In the genomic region with DNA sequence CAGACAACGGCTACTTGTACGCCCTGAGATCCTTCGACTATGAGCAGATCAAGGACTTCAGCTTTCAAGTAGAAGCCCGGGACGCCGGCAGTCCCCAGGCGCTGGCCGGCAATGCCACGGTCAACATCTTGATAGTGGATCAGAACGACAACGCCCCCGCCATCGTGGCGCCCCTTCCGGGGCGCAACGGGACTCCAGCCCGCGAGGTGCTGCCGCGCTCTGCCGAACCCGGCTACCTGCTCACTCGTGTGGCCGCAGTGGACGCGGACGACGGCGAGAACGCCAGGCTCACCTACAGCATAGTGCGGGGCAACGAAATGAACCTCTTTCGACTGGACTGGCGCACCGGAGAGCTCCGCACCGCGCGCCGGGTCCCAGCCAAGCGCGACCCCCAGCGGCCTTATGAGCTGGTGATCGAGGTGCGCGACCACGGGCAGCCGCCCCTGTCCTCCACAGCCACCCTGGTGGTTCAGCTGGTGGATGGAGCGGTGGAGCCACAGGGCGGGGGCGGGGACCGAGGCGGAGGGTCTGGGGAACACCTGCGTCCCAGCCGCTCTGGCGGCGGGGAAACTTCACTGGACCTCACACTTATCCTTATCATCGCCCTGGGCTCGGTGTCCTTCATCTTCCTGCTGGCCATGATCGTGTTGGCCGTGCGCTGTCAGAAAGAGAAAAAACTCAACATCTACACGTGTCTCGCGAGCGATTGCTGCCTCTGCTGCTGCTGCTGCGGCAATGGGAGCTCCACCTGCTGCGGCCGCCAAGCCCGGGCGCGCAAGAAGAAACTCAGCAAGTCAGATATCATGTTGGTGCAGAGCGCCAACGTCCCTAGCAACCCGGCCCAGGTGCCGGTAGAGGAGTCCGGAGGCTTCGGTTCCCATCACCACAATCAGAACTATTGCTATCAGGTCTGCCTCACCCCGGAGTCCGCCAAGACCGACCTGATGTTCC, we compare ENCODE assay signal across 9 mouse cellular contexts. TPM values are rescaled to one million over a fixed set of nuclear protein-coding genes. Genes with fewer than 3 reads are reported as not detected.
DNase-seq lines count a peak whose midpoint lies in the region; ATAC-seq and TF ChIP-seq lines count a peak whose summit lies in the region.
"Had no signal": no experiment of that assay in that cellular context is flagged by ENCODE, and none has a peak within 500 bp of the region (broad histone marks: within the 10 kb centered on the region; RNA-seq: fewer than 3 reads in every experiment).

No protein-coding gene starts in this region.

- peak overlapping the region; percentile 59 for H3K4me3 ChIP-seq in forebrain, embryonic 13.5 days
- peak overlapping the region; percentile 81 for H3K4me3 ChIP-seq in left cerebral cortex, adult 2 months
- peak overlapping the region; percentile 62 for H3K4me3 ChIP-seq in midbrain, postnatal 0 days (ENCODE audit: low read depth, low read length)

- intact Hi-C loops in left cerebral cortex, adult 2 months (cut with DNase I) = loop anchor here (5.0 to 10.0 kb wide), 2 partner anchors 36 to 944 kb away; no protein-coding TSS in a partner anchor

- H3K36me3 ChIP-seq in forebrain, embryonic 13.5 days (ENCODE audit: poor library complexity, severe bottlenecking) = no peaks in the 10 kb centered on the region
- 0 out of 2 replicates have a peak, but pooled peaks cover 2% of the 10 kb centered on the region for H3K36me3 ChIP-seq in midbrain, postnatal 0 days (ENCODE audit: insufficient read depth, low read length)

- ATAC-seq in forebrain, embryonic 13.5 days = no peak
- no peak; the same call in 1 of the 2 replicates for ATAC-seq in midbrain, postnatal 0 days (ENCODE audit: low FRiP score)
- ATAC-seq in megakaryocyte-erythroid progenitor cell, adult 5-6 weeks (replicated peaks; ENCODE audit: low FRiP score, low TSS enrichment, poor library complexity, severe bottlenecking) = no peak

- H3K27ac ChIP-seq in forebrain, embryonic 13.5 days = peak overlapping the region; percentile 2; the same call in 1 of the 2 replicates
- H3K27ac ChIP-seq in left cerebral cortex, adult 2 months = peak overlapping the region; percentile 92
- H3K27ac ChIP-seq in midbrain, postnatal 0 days (ENCODE audit: low read depth, low read length) = peak overlapping the region; percentile 90
- H3K27ac ChIP-seq: macrophage had no signal

- DNase-seq in layer of hippocampus, adult 18-20 months (ENCODE audit: low spot score in 2 of 2) = peak; percentile 22 to 53
- DNase-seq in layer of hippocampus, adult 9-10 months (ENCODE audit: low spot score) = no peak
- DNase-seq in cerebellum, postnatal 14 days = peak; percentile 32 to 41
- peak; percentile 55 to 56 for DNase-seq in left cerebral cortex, adult 2 months (ENCODE audit: extremely low spot score in 1 of 2, low spot score in 2 of 2)
- DNase-seq in midbrain, postnatal 0 days (ENCODE audit: low spot score) = peak; percentile 40
- no peak for DNase-seq in urinary bladder, postnatal 4 days (ENCODE audit: low spot score in 2 of 2)

- no peaks in the 10 kb centered on the region for H3K9me3 ChIP-seq in forebrain, embryonic 13.5 days (replicated peaks)
- no peaks in the 10 kb centered on the region for H3K9me3 ChIP-seq in midbrain, postnatal 0 days (ENCODE audit: low read length)

- peaks cover 26% of the 10 kb centered on the region for H3K4me1 ChIP-seq in forebrain, embryonic 13.5 days
- H3K4me1 ChIP-seq in midbrain, postnatal 0 days (ENCODE audit: insufficient read depth, low read length) = peaks cover 4% of the 10 kb centered on the region; the same call in 1 of the 2 replicates

- peak; percentile 37 for TF ChIP-seq CTCF in left cerebral cortex, adult 2 months (IDR thresholded peaks at IDR 0.05)
- TF ChIP-seq CTCF in midbrain, postnatal 0 days (IDR thresholded peaks at IDR 0.05) = peak; percentile 57

- under 1% methylated on average over 79 of the region's 82 CpGs for WGBS in forebrain, embryonic 13.5 days
- under 1% methylated on average over 81 of the region's 82 CpGs for WGBS in midbrain, postnatal 0 days

- peak overlapping the region; percentile 94 for H3K4me2 ChIP-seq in forebrain, embryonic 13.5 days
- H3K4me2 ChIP-seq in midbrain, postnatal 0 days (ENCODE audit: low read depth, low read length, poor library complexity, severe bottlenecking) = peak overlapping the region; percentile 91

- peak overlapping the region; percentile 73 for H3K9ac ChIP-seq in forebrain, embryonic 13.5 days
- H3K9ac ChIP-seq in midbrain, postnatal 0 days (replicated peaks; ENCODE audit: low read length, poor library complexity, severe bottlenecking) = peak overlapping the region; percentile 74

- H3K27me3 ChIP-seq in forebrain, embryonic 13.5 days = no peaks in the 10 kb centered on the region
- no peaks in the 10 kb centered on the region for H3K27me3 ChIP-seq in midbrain, postnatal 0 days (ENCODE audit: insufficient read depth, low read length)

RNA-seq across cellular contexts. Expression of a gene that starts 2.9 kb away (rescaled TPM):
- 10 to 100 TPM; 88.9 to 97.6 TPM for total RNA-seq in layer of hippocampus, adult 18-20 months (2021)
- 9.6 and 9.7 TPM in 2 replicates for polyA plus RNA-seq in forebrain, embryonic 13.5 days (2015; fragmentation: Nextera tagmentation; extraction: Ambion mirVana)
- total RNA-seq in left cerebral cortex, adult 2 months (2021) = 100 to 1,000 TPM; 201 to 203 TPM
- 169 and 181 TPM in 2 replicates for total RNA-seq in midbrain, postnatal 0 days (2014; rRNA removed)
- polyA plus RNA-seq in midbrain, postnatal 0 days (2015; fragmentation: Nextera tagmentation; extraction: Ambion mirVana) = 23.5 and 26.7 TPM in 2 replicates
- not detected in 2 replicates for total RNA-seq in megakaryocyte-erythroid progenitor cell, adult 5-6 weeks (2014; fragmentation: Nextera tagmentation)
- 0.11 TPM in 1 of 2 replicates, not detected in the other for total RNA-seq in megakaryocyte-erythroid progenitor cell, adult 5-6 weeks (2017)
- polyA plus RNA-seq: macrophage had no signal

Comparison
In these comparisons a context has a peak if more than half of its experiments do, and no peak if none do; other contexts are left out.
1. DNase-seq: peak in layer of hippocampus, adult 18-20 months (2 of 2), cerebellum, postnatal 14 days (2 of 2), left cerebral cortex, adult 2 months (2 of 2) and midbrain, postnatal 0 days (single experiment); none in layer of hippocampus, adult 9-10 months (single experiment) and urinary bladder, postnatal 4 days (0 of 2).
2. H3K27ac ChIP-seq: peak in every context shown above with its lines; median percentile 92 in left cerebral cortex, adult 2 months; 90 in midbrain, postnatal 0 days; 2 in forebrain, embryonic 13.5 days.
3. RNA of a gene that starts 2.9 kb away (total RNA-seq): 201 to 203 TPM in left cerebral cortex, adult 2 months, 169 to 181 TPM in midbrain, postnatal 0 days and 88.9 to 97.6 TPM in layer of hippocampus, adult 18-20 months; 0.11 TPM in megakaryocyte-erythroid progenitor cell, adult 5-6 weeks; every median in the first group is over 10 times any median in the second.
4. Peak in every context shown above with its lines, with median percentiles within 50 percentile points of each other: H3K4me3 ChIP-seq.